Mouse (Mus musculus) midbrain, embryonic 13.5 days (tissue): ENCODE results near the gene Rasgef1b. TPM values are rescaled to one million over a fixed set of nuclear protein-coding genes. Genes with fewer than 3 reads are reported as not detected.

Source experiments
- ATAC-seq: fragments of 200-750 bp; cut with Nextera tagmentation; 2 replicates; pipeline ENCODE4 v1.8.0; 2017; ENCODE audit warnings: mild to moderate bottlenecking, moderate TSS enrichment, moderate library complexity
- H3K27ac ChIP-seq: fragments of 300-500 bp; sonication (generic); 2 replicates; pipeline ENCODE4 v1.5.1; 2015; ENCODE audit warnings: inconsistent platforms, mild to moderate bottlenecking, moderate library complexity
- H3K27me3 ChIP-seq: fragments of 300-500 bp; sonication (generic); 2 replicates; pipeline ENCODE4 v1.6.1; 2015; ENCODE audit warnings: mild to moderate bottlenecking, inconsistent platforms
- H3K36me3 ChIP-seq: fragments of 300-500 bp; sonication (generic); 2 replicates; pipeline ENCODE4 v1.6.1; 2015; ENCODE audit warnings: mild to moderate bottlenecking, inconsistent platforms
- H3K4me1 ChIP-seq: fragments of 300-500 bp; sonication (generic); replicated peaks from 2 replicates; pipeline ENCODE4 v1.6.1; 2015; ENCODE audit warnings: inconsistent platforms
- H3K4me2 ChIP-seq: fragments of 300-500 bp; sonication (generic); replicated peaks from 2 replicates; pipeline ENCODE4 v1.6.1; 2015; ENCODE audit warnings: moderate library complexity, mild to moderate bottlenecking, inconsistent platforms
- H3K4me3 ChIP-seq: fragments of 300-500 bp; sonication (generic); replicated peaks from 2 replicates; pipeline ENCODE4 v1.5.1; 2015; ENCODE audit warnings: mild to moderate bottlenecking, inconsistent platforms
- H3K9ac ChIP-seq: fragments of 300-500 bp; sonication (generic); replicated peaks from 2 replicates; pipeline ENCODE4 v1.6.1; 2015; ENCODE audit warnings: mild to moderate bottlenecking, inconsistent platforms
- H3K9me3 ChIP-seq: fragments of 300-500 bp; sonication (generic); 2 replicates; pipeline ENCODE4 v1.6.1; 2016; ENCODE audit warnings: mild to moderate bottlenecking, inconsistent platforms
- WGBS: fragments of 180-500 bp; shearing (Covaris S2); methylation state at CpG from one replicate; pipeline ENCODE4 v1.1.7; 2015; 5-methylcytosine and 5-hydroxymethylcytosine counted together
- polyA plus RNA-seq: library from polyadenylated mRNA; unstranded; fragments of >200 nt; fragmentation: Nextera tagmentation; extraction: Ambion mirVana; gene quantifications from 2 replicates; pipeline ENCODE4 v1.2.1, GENCODE M21; 2015

Gene Rasgef1b
- polyA plus RNA-seq, 1 experiment from 2014 or later = 69.2 TPM

GRCm38 (mm10) chr5:99737937-99738727, 9.3 kb upstream of the Rasgef1b start:
- H3K4me3 ChIP-seq = no peak overlapping the region
- H3K9me3 ChIP-seq = no peaks in the 10 kb centered on the region
- no peaks in the 10 kb centered on the region for H3K36me3 ChIP-seq
- H3K9ac ChIP-seq = no peak overlapping the region
- peak overlapping the region; percentile 39; the same call in 1 of the 2 replicates for H3K27ac ChIP-seq
- H3K4me2 ChIP-seq = no peak overlapping the region
- H3K27me3 ChIP-seq = peaks cover 14% of the 10 kb centered on the region
- ATAC-seq = peak; percentile 57; the same call in 1 of the 2 replicates
- 8% methylated on average over 10 of the region's 10 CpGs for WGBS
- peaks cover 30% of the 10 kb centered on the region for H3K4me1 ChIP-seq

GRCm38 (mm10) chr5:99729931-99730330, 1.1 kb upstream of the Rasgef1b start:
- Histone ChIP-seq H3K27me3 (peaks cover 51% of the 10 kb centered on the region), H3K4me1 (peaks cover 24% of the 10 kb centered on the region), H3K4me2 (no peak overlapping the region), H3K4me3 (no peak overlapping the region), H3K27ac (no peak overlapping the region), H3K9ac (no peak overlapping the region), H3K36me3 (no peaks in the 10 kb centered on the region), H3K9me3 (no peaks in the 10 kb centered on the region)
- ATAC-seq = no peak
- WGBS = 85% methylated on average over 1 of the region's 1 CpGs

- H3K4me1 ChIP-seq = peaks cover 24% of the 10 kb centered on the region
- H3K27ac ChIP-seq = peak overlapping the region; percentile 49
- H3K36me3 ChIP-seq = no peaks in the 10 kb centered on the region
- H3K4me3 ChIP-seq = peak overlapping the region; percentile 67
- H3K4me2 ChIP-seq = peak overlapping the region; percentile 95
- peak overlapping the region; percentile 42 for H3K9ac ChIP-seq
- 1% methylated on average over 18 of the region's 18 CpGs for WGBS
- ATAC-seq = peak; percentile 76
- H3K9me3 ChIP-seq = no peaks in the 10 kb centered on the region
- peaks cover 55% of the 10 kb centered on the region for H3K27me3 ChIP-seq
Observed at GRCm38 (mm10) chr5:99729361-99729882, 557 bp upstream of the Rasgef1b start.

- WGBS = under 1% methylated on average over 15 of the region's 15 CpGs
- H3K27me3 ChIP-seq = peaks cover 47% of the 10 kb centered on the region
Observed at GRCm38 (mm10) chr5:99728027-99728451, 826 bp downstream of the Rasgef1b start.

GRCm38 (mm10) chr5:99723941-99724340, 4.9 kb downstream of the Rasgef1b start:
- Histone ChIP-seq H3K4me3 (no peak overlapping the region), H3K9me3 (no peaks in the 10 kb centered on the region), H3K4me2 (no peak overlapping the region), H3K27me3 (peaks cover 26% of the 10 kb centered on the region), H3K36me3 (no peaks in the 10 kb centered on the region), H3K9ac (no peak overlapping the region), H3K4me1 (peaks cover 26% of the 10 kb centered on the region), H3K27ac (no peak overlapping the region)
- 79% methylated on average over 6 of the region's 6 CpGs for WGBS
- no peak for ATAC-seq

More at GRCm38 (mm10) chr5:99728027-99728451, 826 bp downstream of the Rasgef1b start:
- peak overlapping the region; percentile 67 for H3K4me3 ChIP-seq
- peak; percentile 15 for ATAC-seq
- peak overlapping the region; percentile 85; the same call in 1 of the 2 replicates for H3K27ac ChIP-seq
- no peaks in the 10 kb centered on the region for H3K36me3 ChIP-seq
- H3K4me1 ChIP-seq = peaks cover 24% of the 10 kb centered on the region
- no peaks in the 10 kb centered on the region for H3K9me3 ChIP-seq
- peak overlapping the region; percentile 76 for H3K9ac ChIP-seq
- H3K4me2 ChIP-seq = peak overlapping the region; percentile 95

GRCm38 (mm10) chr5:99722310-99722709, 6.6 kb downstream of the Rasgef1b start:
- Histone ChIP-seq H3K4me1 (peaks cover 15% of the 10 kb centered on the region; the same call in 1 of the 2 replicates), H3K36me3 (no peaks in the 10 kb centered on the region), H3K9me3 (no peaks in the 10 kb centered on the region), H3K27me3 (peaks cover 21% of the 10 kb centered on the region), H3K9ac (no peak overlapping the region), H3K4me2 (no peak overlapping the region), H3K4me3 (no peak overlapping the region), H3K27ac (no peak overlapping the region)
- 83% methylated on average over 2 of the region's 2 CpGs for WGBS
- ATAC-seq = 0 out of 2 replicates have a peak, but pooled peaks have one; percentile 55

- 35% methylated on average over 2 of the region's 2 CpGs for WGBS
Observed at GRCm38 (mm10) chr5:99720554-99720953, 8.3 kb downstream of the Rasgef1b start.

GRCm38 (mm10) chr5:99717917-99718316, 10.9 kb downstream of the Rasgef1b start:
- H3K4me2 ChIP-seq = no peak overlapping the region
- 75% methylated on average over 8 of the region's 8 CpGs for WGBS
- ATAC-seq = no peak

More at GRCm38 (mm10) chr5:99720554-99720953, 8.3 kb downstream of the Rasgef1b start:
- Histone ChIP-seq H3K9me3 (no peaks in the 10 kb centered on the region), H3K9ac (no peak overlapping the region), H3K4me3 (no peak overlapping the region), H3K36me3 (no peaks in the 10 kb centered on the region), H3K27ac (no peak overlapping the region), H3K4me2 (no peak overlapping the region), H3K4me1 (peaks cover 8% of the 10 kb centered on the region), H3K27me3 (0 out of 2 replicates have a peak, but pooled peaks cover 9% of the 10 kb centered on the region)
- ATAC-seq = no peak

GRCm38 (mm10) chr5:99715281-99715744, 13.6 kb downstream of the Rasgef1b start:
- ATAC-seq = no peak; the same call in 1 of the 2 replicates

More at GRCm38 (mm10) chr5:99717917-99718316, 10.9 kb downstream of the Rasgef1b start:
- no peak overlapping the region for H3K27ac ChIP-seq
- no peaks in the 10 kb centered on the region for H3K36me3 ChIP-seq
- H3K27me3 ChIP-seq = no peaks in the 10 kb centered on the region
- no peak overlapping the region for H3K4me3 ChIP-seq
- no peaks in the 10 kb centered on the region for H3K9me3 ChIP-seq
- H3K9ac ChIP-seq = no peak overlapping the region
- peaks cover 24% of the 10 kb centered on the region for H3K4me1 ChIP-seq

GRCm38 (mm10) chr5:99711947-99712346, 16.9 kb downstream of the Rasgef1b start:
- Histone ChIP-seq H3K27me3 (no peaks in the 10 kb centered on the region), H3K9me3 (no peaks in the 10 kb centered on the region), H3K4me1 (peaks cover 17% of the 10 kb centered on the region), H3K4me3 (no peak overlapping the region), H3K9ac (no peak overlapping the region), H3K27ac (no peak overlapping the region), H3K36me3 (no peaks in the 10 kb centered on the region), H3K4me2 (no peak overlapping the region)
- ATAC-seq = no peak
- 90% methylated on average over 2 of the region's 2 CpGs for WGBS

More at GRCm38 (mm10) chr5:99715281-99715744, 13.6 kb downstream of the Rasgef1b start:
- no peaks in the 10 kb centered on the region for H3K9me3 ChIP-seq
- H3K9ac ChIP-seq = no peak overlapping the region
- no peaks in the 10 kb centered on the region for H3K27me3 ChIP-seq
- H3K4me1 ChIP-seq = peaks cover 17% of the 10 kb centered on the region
- 59% methylated on average over 5 of the region's 5 CpGs for whole genome bisulfite sequencing
- peak overlapping the region; percentile 71 for H3K27ac ChIP-seq
- H3K4me3 ChIP-seq = no peak overlapping the region
- H3K4me2 ChIP-seq = no peak overlapping the region
- no peaks in the 10 kb centered on the region for H3K36me3 ChIP-seq

GRCm38 (mm10) chr5:99708706-99709105, 20.2 kb downstream of the Rasgef1b start:
- Histone ChIP-seq H3K4me2 (no peak overlapping the region), H3K27me3 (no peaks in the 10 kb centered on the region), H3K36me3 (no peaks in the 10 kb centered on the region), H3K9ac (no peak overlapping the region), H3K4me3 (no peak overlapping the region), H3K4me1 (peaks cover under 1% of the 10 kb centered on the region), H3K27ac (no peak overlapping the region), H3K9me3 (no peaks in the 10 kb centered on the region)
- no peak for ATAC-seq
- WGBS = 38% methylated on average over 6 of the region's 6 CpGs

- Histone ChIP-seq H3K36me3 (no peaks in the 10 kb centered on the region), H3K4me3 (no peak overlapping the region), H3K4me2 (no peak overlapping the region), H3K9ac (no peak overlapping the region), H3K27me3 (no peaks in the 10 kb centered on the region), H3K9me3 (no peaks in the 10 kb centered on the region), H3K27ac (no peak overlapping the region), H3K4me1 (no peaks in the 10 kb centered on the region)
- 38% methylated on average over 6 of the region's 6 CpGs for WGBS
- no peak for ATAC-seq
Observed at GRCm38 (mm10) chr5:99707261-99707660, 21.6 kb downstream of the Rasgef1b start.
